Mouse (Mus musculus): ENCODE results near the gene Vmn1r88. TPM values are rescaled to one million over a fixed set of nuclear protein-coding genes. Genes with fewer than 3 reads are reported as not detected.
"Not testable (repeated sequence)": the region's sequence is repeated elsewhere in the genome, so short reads cannot be mapped to it uniquely, and the experiment has no call there.

The Vmn1r88 gene
- 0.03 TPM in 1 of 2 replicates, not detected in the other for polyA plus RNA-seq (2015; fragmentation: Nextera tagmentation; extraction: Ambion mirVana)

DNA sequence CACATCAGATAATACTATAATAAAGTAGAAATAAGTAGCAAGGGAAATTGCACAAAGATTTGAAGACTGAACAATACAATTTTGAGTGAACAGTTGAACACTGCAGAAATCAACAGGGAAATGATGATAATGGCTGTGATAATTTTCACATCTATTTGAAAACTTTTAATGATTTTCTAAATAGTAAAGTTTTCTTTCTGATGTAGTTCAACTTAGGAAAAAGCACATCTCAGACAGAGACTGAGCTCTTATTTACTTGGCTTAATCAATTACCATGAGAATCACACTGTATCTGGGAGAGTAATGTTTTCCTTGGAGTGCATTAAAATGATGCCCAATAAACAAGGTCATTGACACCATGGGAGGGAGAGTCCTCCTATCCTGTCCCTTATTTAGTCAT lies at the start of gene Vmn1r88:
TSS of gene Vmn1r88 (plus strand) at position 301 of the 400 bp plus-strand sequence.
- Histone ChIP-seq H3K9me3 (replicated peaks) (no peaks in the 10 kb centered on the region), H3K4me2 (replicated peaks) (no peak within 1 kb of the TSS), H3K36me3 (no peaks in the 10 kb centered on the region), H3K27me3 (no peaks in the 10 kb centered on the region), H3K9ac (no peak within 1 kb of the TSS), H3K27ac (replicated peaks) (no peak within 1 kb of the TSS), H3K4me1 (no peaks in the 10 kb centered on the region), H3K4me3 (replicated peaks) (no peak within 1 kb of the TSS)
- ATAC-seq (ENCODE audit: insufficient number of reproducible peaks, low FRiP score, low TSS enrichment, low read depth), result no peak

DNA sequence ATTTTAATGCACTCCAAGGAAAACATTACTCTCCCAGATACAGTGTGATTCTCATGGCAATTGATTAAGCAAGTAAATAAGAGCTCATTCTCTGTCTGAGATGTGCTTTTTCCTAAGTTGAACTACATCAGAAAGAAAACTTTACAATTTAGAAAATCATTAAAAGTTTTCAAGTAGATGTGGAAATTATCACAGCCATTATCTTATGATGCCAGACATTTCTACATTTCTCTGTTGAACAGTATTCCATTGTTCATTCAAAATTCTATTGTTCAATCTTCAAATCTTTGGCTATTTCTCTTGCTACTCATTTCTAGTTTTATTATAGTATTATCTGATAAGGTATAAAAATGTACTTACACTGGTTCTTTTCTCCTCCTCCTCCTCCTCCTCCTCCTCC lies 39.6 kb upstream of the Vmn1r88 start, which contains the start of gene Vmn1r86:
TSS of gene Vmn1r86 (minus strand) at position 101 of the 400 bp plus-strand sequence.
- ATAC-seq (ENCODE audit: insufficient number of reproducible peaks, low FRiP score, low TSS enrichment, low read depth), result no peak
- no peaks in the 10 kb centered on the region for H3K27me3 ChIP-seq
- no peaks in the 10 kb centered on the region for H3K36me3 ChIP-seq
- H3K9ac ChIP-seq, result no peak within 1 kb of the TSS
- H3K4me1 ChIP-seq, result no peaks in the 10 kb centered on the region
- H3K4me3 ChIP-seq (replicated peaks), result no peak within 1 kb of the TSS
- no peak within 1 kb of the TSS for H3K27ac ChIP-seq (replicated peaks)
- H3K4me2 ChIP-seq (replicated peaks), result no peak within 1 kb of the TSS
- H3K9me3 ChIP-seq (replicated peaks), result no peaks in the 10 kb centered on the region

DNA sequence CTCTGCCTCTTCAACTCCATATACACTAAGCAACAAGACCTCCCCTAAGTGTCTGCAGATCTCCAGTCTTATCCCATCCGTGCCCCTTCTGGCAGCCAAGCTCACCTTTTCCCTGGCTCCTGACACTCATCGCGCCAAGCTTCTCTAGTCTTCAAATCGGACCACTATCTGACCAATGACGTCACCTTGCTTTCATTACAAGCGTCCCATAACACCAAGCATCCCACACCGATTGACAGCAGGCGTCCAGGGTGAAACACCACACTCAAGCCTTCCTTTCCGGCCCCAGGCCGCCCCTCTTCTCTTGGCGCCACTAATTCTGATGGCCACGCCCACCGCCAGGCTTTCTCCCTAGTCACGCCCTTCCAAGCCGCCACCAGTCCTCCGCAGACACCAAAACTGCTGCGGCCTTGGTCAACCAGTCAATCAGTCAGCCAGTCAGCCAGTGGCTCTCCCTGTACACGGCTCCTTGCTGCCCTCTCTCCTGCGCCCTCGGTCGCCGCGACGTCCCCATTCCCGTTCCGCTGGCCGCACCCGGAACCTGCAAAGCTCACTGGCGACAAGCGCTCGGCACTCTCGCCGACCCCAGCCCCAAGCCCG lies 35.7 kb upstream of the Vmn1r88 start:
- 2% methylated on average over 20 of the region's 34 CpGs for WGBS
- not testable (repeated sequence) for H3K9me3 ChIP-seq (replicated peaks); H3K27ac ChIP-seq (replicated peaks); H3K4me1 ChIP-seq; H3K36me3 ChIP-seq; H3K27me3 ChIP-seq; H3K9ac ChIP-seq
- Histone ChIP-seq H3K4me2 (replicated peaks) (peak overlapping the region; percentile 44), H3K4me3 (replicated peaks) (peak overlapping the region; percentile 16)
- ATAC-seq (ENCODE audit: insufficient number of reproducible peaks, low FRiP score, low TSS enrichment, low read depth), result peak; percentile 65

DNA sequence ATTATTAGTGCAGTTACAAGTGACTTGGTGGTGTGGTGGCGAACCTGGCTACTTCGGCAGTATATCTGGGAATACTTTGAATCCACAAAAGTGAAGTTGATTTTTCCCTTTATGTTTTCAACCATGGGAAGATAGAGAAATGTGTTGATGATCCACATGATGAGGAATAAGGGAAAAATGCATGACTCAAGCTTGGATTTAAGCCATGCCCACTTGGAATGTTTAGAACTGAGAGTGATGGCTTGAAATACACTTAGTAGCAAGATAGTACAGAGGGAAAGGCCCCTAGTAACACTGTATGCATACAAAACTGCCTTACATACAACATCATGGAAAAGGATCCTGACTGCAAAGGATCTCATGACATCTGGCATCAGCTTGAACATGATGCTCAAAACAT lies 27.5 kb upstream of the Vmn1r88 start:
- H3K27me3 ChIP-seq, result no peaks in the 10 kb centered on the region
- no peak overlapping the region for H3K27ac ChIP-seq (replicated peaks)
- H3K9me3 ChIP-seq (replicated peaks), result no peaks in the 10 kb centered on the region
- no peaks in the 10 kb centered on the region for H3K4me1 ChIP-seq
- no peak overlapping the region for H3K9ac ChIP-seq
- no peaks in the 10 kb centered on the region for H3K36me3 ChIP-seq
- H3K4me2 ChIP-seq (replicated peaks), result no peak overlapping the region
- H3K4me3 ChIP-seq (replicated peaks), result no peak overlapping the region
- 87% methylated on average over 2 of the region's 2 CpGs for WGBS
- no peak for ATAC-seq (ENCODE audit: insufficient number of reproducible peaks, low FRiP score, low TSS enrichment, low read depth)

DNA sequence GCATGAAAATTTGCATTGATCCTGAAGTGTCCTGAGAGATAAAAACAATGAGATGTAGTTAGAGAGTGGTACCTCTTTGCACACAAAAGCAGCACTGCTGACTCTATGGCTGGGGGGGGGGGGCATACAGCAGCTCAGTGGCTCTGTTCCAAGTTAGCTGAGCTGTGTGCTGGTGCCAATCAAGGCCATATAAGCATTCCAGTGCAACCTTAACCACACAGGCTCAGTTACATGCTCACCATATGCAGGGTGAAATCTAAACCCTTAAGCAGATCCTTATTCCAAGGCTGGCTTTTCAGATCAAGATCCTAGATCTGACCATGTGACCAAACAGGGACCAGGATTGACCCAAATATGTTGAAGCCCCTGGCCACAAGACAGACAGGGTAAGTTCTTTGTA lies 22.0 kb upstream of the Vmn1r88 start:
- no peaks in the 10 kb centered on the region for H3K9me3 ChIP-seq (replicated peaks)
- no peaks in the 10 kb centered on the region for H3K36me3 ChIP-seq
- no peaks in the 10 kb centered on the region for H3K27me3 ChIP-seq
- H3K9ac ChIP-seq, result no peak overlapping the region
- no peaks in the 10 kb centered on the region for H3K4me1 ChIP-seq
- no peak overlapping the region for H3K4me2 ChIP-seq (replicated peaks)
- H3K27ac ChIP-seq (replicated peaks), result no peak overlapping the region
- H3K4me3 ChIP-seq (replicated peaks), result no peak overlapping the region
- ATAC-seq (ENCODE audit: insufficient number of reproducible peaks, low FRiP score, low TSS enrichment, low read depth), result no peak

DNA sequence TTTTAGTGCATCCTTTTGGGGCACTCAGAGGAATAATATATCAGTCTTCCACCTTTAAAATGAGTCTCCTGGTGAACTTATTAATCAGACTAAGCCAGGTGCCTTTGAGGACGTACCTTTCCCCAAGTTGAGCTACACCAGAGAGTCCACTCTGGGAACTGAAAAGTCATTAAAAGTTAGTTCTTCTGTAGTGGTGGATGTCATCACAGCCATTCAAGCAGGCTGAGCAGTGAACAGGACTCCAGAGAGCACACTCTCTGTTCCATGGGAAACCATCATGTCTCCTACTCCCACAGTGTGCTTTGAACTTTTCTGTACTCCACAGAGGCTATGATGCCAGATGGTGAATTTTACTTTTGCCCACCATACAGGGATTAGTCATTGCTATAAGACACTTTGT lies 19.3 kb upstream of the Vmn1r88 start, which contains the start of gene Vmn1r87:
TSS of gene Vmn1r87 (minus strand) at position 101 of the 400 bp plus-strand sequence.
- H3K4me2 ChIP-seq (replicated peaks), result no peak within 1 kb of the TSS
- no peaks in the 10 kb centered on the region for H3K4me1 ChIP-seq
- H3K27ac ChIP-seq (replicated peaks), result no peak within 1 kb of the TSS
- H3K27me3 ChIP-seq, result no peaks in the 10 kb centered on the region
- ATAC-seq (ENCODE audit: insufficient number of reproducible peaks, low FRiP score, low TSS enrichment, low read depth), result no peak
- no peak within 1 kb of the TSS for H3K4me3 ChIP-seq (replicated peaks)
- 79% methylated on average over 1 of the region's 1 CpGs for WGBS
- no peak within 1 kb of the TSS for H3K9ac ChIP-seq
- no peaks in the 10 kb centered on the region for H3K9me3 ChIP-seq (replicated peaks)
- H3K36me3 ChIP-seq, result no peaks in the 10 kb centered on the region

DNA sequence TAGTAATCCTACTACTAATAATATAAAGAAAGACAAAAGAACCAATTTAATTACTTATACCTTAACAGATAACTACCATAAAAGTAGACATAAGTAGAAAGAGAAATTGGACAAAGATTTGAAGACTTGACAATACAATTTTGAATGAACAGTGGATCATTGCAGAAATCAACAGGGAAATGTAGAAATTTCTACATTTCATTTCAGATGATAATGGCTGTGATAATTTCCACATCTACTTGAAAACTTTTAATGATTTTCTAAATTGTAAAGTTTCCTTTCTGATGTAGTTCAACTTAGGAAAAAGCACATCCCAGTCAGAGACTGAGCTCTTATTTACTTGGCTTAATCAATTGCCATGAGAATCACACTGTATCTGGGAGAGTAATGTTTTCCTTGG lies 53.4 kb downstream of the Vmn1r88 start, which contains the start of gene Vmn1r89:
TSS of gene Vmn1r89 (plus strand) at position 301 of the 400 bp plus-strand sequence.
- Histone ChIP-seq H3K4me3 (replicated peaks) (no peak within 1 kb of the TSS), H3K4me2 (replicated peaks) (no peak within 1 kb of the TSS), H3K36me3 (no peaks in the 10 kb centered on the region), H3K9me3 (replicated peaks) (no peaks in the 10 kb centered on the region), H3K27ac (replicated peaks) (no peak within 1 kb of the TSS), H3K27me3 (no peaks in the 10 kb centered on the region), H3K9ac (no peak within 1 kb of the TSS), H3K4me1 (no peaks in the 10 kb centered on the region)
- no peak for ATAC-seq (ENCODE audit: insufficient number of reproducible peaks, low FRiP score, low TSS enrichment, low read depth)

Other genes starting within 250 kb of the Vmn1r88 start
- 1,070 and 1,140 TPM in 2 replicates for gene Rps5, start 237.3 kb upstream of the Vmn1r88 start, polyA plus RNA-seq (2015; fragmentation: Nextera tagmentation; extraction: Ambion mirVana)
- gene Rnf225, start 232.2 kb upstream of the Vmn1r88 start, polyA plus RNA-seq (2015; fragmentation: Nextera tagmentation; extraction: Ambion mirVana), result 2.6 and 2.8 TPM in 2 replicates
- gene Zfp324, start 193.7 kb upstream of the Vmn1r88 start, polyA plus RNA-seq (2015; fragmentation: Nextera tagmentation; extraction: Ambion mirVana), result 12.9 and 14.0 TPM in 2 replicates
- 8.6 and 10.7 TPM in 2 replicates for gene Zfp446, start 181.7 kb upstream of the Vmn1r88 start, polyA plus RNA-seq (2015; fragmentation: Nextera tagmentation; extraction: Ambion mirVana)
- gene Slc27a5, start 161.4 kb upstream of the Vmn1r88 start, polyA plus RNA-seq (2015; fragmentation: Nextera tagmentation; extraction: Ambion mirVana), result 0.20 TPM in 1 of 2 replicates, not detected in the other
- gene Trim28, start 160.5 kb upstream of the Vmn1r88 start, polyA plus RNA-seq (2015; fragmentation: Nextera tagmentation; extraction: Ambion mirVana), result 279 and 290 TPM in 2 replicates
- 26.0 and 29.4 TPM in 2 replicates for gene Zbtb45, start 149.5 kb upstream of the Vmn1r88 start, polyA plus RNA-seq (2015; fragmentation: Nextera tagmentation; extraction: Ambion mirVana)
- 179 and 184 TPM in 2 replicates for gene Chmp2a, start 124.8 kb upstream of the Vmn1r88 start, polyA plus RNA-seq (2015; fragmentation: Nextera tagmentation; extraction: Ambion mirVana)
- gene Ube2m, start 121.3 kb upstream of the Vmn1r88 start, polyA plus RNA-seq (2015; fragmentation: Nextera tagmentation; extraction: Ambion mirVana), result 126 and 127 TPM in 2 replicates
- 4.4 and 4.6 TPM in 2 replicates for gene Mzf1, start 104.8 kb upstream of the Vmn1r88 start, polyA plus RNA-seq (2015; fragmentation: Nextera tagmentation; extraction: Ambion mirVana)
- gene Vmn1r85, start 64.4 kb upstream of the Vmn1r88 start, polyA plus RNA-seq (2015; fragmentation: Nextera tagmentation; extraction: Ambion mirVana), result not detected in 2 replicates
- not detected in 2 replicates for gene Vmn1r86, start 39.7 kb upstream of the Vmn1r88 start, polyA plus RNA-seq (2015; fragmentation: Nextera tagmentation; extraction: Ambion mirVana)
- gene Vmn1r87, start 19.4 kb upstream of the Vmn1r88 start, polyA plus RNA-seq (2015; fragmentation: Nextera tagmentation; extraction: Ambion mirVana), result 0.04 TPM in 1 of 2 replicates, not detected in the other
- gene Vmn1r89, start 53.5 kb downstream of the Vmn1r88 start, polyA plus RNA-seq (2015; fragmentation: Nextera tagmentation; extraction: Ambion mirVana), result not detected in 2 replicates
- 82.4 and 84.8 TPM in 2 replicates for gene Lig1, start 117.7 kb downstream of the Vmn1r88 start, polyA plus RNA-seq (2015; fragmentation: Nextera tagmentation; extraction: Ambion mirVana)
- 10.7 TPM in 2 replicates for gene Zswim9, start 119.2 kb downstream of the Vmn1r88 start, polyA plus RNA-seq (2015; fragmentation: Nextera tagmentation; extraction: Ambion mirVana)
- 1.2 TPM in 2 replicates for gene Pla2g4c, start 165.1 kb downstream of the Vmn1r88 start, polyA plus RNA-seq (2015; fragmentation: Nextera tagmentation; extraction: Ambion mirVana)
- gene Cabp5, start 238.6 kb downstream of the Vmn1r88 start, polyA plus RNA-seq (2015; fragmentation: Nextera tagmentation; extraction: Ambion mirVana), result not detected in 2 replicates

Measured in embryonic facial prominence, embryonic 15.5 days (tissue).